Mouse (Mus musculus) spleen, embryonic (tissue): ENCODE results near the gene Rpa2.
"Not testable (repeated sequence)": the region's sequence is repeated elsewhere in the genome, so short reads cannot be mapped to it uniquely, and the experiment has no call there.

Experiments
- CTCF ChIA-PET: fragments of 350-600 bp; sonication (Branson Sonifier 250); formaldehyde crosslinking; loops from one replicate; lab custom pipeline; 2022; lab: Charles Lee

Rpa2 gene

GRCm38 (mm10) chr4:132760296-132760695 lies 7.8 kb upstream of the Rpa2 start:
- CTCF ChIA-PET: no interaction called here

DNA sequence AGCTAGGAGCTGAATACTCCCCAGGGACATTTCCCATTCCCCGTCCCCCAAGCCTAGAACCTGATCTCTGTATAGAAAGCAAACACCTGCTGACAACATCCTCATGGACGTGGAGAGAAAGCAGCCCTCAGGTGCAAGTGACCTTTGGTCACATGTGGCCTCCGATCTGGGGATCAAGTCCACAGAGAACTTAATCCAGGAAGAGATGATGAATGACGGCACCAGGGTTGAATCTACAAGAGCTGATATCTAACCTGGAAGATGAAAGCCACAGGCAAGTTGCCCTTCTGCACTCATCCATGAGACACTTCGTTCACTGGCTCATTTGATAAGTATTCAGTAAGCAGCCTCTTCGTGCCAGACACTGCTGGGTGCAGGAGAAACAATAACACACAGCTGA lies 5.5 kb upstream of the Rpa2 start:
- CTCF ChIA-PET: no interaction called here

DNA sequence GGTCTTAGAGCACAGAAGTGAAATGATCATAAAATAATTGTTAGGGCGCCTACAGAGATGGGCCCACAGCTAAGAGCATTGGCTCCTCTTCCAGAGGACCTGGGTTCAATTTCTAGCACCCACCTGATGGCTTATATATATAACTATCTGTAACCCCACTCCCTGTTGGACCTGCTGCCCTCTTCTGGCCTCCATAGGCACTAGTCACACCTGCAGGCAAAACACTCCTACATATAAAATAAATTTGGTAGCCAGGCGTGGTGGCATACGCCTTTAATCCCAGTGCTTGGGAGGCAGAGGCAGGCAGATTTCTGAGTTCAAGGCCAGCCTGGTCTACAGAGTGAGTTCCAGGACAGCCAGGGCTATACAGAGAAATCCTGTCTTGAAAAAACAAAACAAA lies 5.0 kb upstream of the Rpa2 start:
- CTCF ChIA-PET: not testable (repeated sequence)

DNA sequence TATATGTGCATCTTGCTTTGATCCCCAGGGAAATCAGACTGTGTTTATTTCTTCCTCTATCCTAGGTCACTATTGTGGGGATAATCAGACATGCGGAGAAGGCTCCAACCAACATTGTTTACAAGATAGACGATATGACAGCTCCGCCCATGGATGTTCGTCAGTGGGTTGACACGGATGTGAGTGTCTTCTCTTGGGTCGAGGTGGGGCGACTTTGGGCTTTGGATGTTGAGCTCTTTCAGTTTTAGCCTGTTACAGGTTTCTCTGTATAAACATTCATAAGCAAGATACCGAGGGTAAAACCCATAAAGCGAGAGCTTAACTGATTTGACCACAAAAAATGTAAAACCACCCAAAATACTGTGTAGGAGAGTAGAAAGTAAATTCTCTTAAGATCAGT lies 3.6 kb downstream of the Rpa2 start:
- CTCF ChIA-PET: interaction anchor here (0.8 kb wide), 1 partner anchor 1041 kb away, joined by 3 read pairs; no protein-coding TSS in a partner anchor

DNA sequence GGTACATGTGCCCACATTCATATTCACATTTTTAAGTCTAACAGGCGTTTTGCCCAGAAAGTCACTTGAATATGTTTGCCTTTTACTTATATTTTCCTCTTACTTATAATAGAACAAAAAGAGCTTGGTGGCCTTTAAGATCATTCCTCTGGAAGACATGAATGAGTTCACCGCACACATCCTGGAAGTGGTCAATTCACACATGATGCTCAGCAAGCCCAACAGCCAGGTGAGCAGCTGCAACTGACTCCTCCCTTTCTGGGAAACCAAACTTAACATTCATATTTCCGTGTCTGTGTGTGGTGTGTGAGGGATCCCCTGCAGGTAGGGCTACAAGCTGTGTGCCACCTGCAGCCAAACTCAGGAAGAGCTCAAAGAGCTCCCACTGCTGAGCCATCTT lies 6.8 kb downstream of the Rpa2 start:
- CTCF ChIA-PET: interaction anchor here (0.6 to 1.7 kb wide), 2 partner anchors 23 to 49 kb away, joined by 4 to 6 read pairs; no protein-coding TSS in a partner anchor

GRCm38 (mm10) chr4:132776764-132777163 lies 8.6 kb downstream of the Rpa2 start:
- CTCF ChIA-PET: interaction anchor here (1.5 to 3.3 kb wide), 2 partner anchors 43 to 47 kb away, joined by 4 to 20 read pairs; no protein-coding TSS in a partner anchor

GRCm38 (mm10) chr4:132778562-132779201 lies 10.6 kb downstream of the Rpa2 start:
- CTCF ChIA-PET: interaction anchor here (0.6 to 3.3 kb wide), 6 partner anchors 19 to 262 kb away, joined by 3 to 20 read pairs (median 4); no protein-coding TSS in a partner anchor

- CTCF ChIA-PET: interaction anchor here (0.6 to 0.7 kb wide), 2 partner anchors 36 to 66 kb away, joined by 3 read pairs; no protein-coding TSS in a partner anchor
These were observed 12.2 kb downstream of the Rpa2 start for GRCm38 (mm10) chr4:132780288-132780687.

- CTCF ChIA-PET: interaction anchor here (0.8 to 1.7 kb wide), 2 partner anchors 10 to 208 kb away, joined by 3 to 8 read pairs; no protein-coding TSS in a partner anchor
These were observed 15.6 kb downstream of the Rpa2 start for GRCm38 (mm10) chr4:132783732-132784131.

- CTCF ChIA-PET: no interaction called here
These were observed 17.1 kb downstream of the Rpa2 start for GRCm38 (mm10) chr4:132785228-132785627.

DNA sequence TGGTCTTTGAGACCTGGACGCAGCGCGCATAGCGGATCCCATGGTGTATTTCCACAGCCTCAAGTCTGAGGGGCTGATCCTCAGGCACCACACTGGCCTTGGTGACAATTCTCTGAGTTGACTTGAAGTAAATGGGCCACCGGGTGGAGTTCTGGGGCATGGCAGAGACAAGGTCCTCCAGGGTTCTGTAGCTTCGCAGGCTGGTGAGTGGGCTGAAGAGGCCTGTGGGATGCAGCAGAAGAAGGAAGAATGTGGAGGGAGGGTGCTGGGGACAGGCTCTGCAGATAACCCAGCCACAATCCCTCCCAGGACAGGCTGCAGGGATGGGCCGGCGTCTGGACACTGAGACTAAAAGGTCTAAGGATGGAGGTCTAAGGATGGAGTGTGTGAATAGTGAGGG lies 21.6 kb downstream of the Rpa2 start:
- CTCF ChIA-PET: interaction anchor here (1.7 kb wide), 1 partner anchor 33 kb away, joined by 6 read pairs; no protein-coding TSS in a partner anchor

DNA sequence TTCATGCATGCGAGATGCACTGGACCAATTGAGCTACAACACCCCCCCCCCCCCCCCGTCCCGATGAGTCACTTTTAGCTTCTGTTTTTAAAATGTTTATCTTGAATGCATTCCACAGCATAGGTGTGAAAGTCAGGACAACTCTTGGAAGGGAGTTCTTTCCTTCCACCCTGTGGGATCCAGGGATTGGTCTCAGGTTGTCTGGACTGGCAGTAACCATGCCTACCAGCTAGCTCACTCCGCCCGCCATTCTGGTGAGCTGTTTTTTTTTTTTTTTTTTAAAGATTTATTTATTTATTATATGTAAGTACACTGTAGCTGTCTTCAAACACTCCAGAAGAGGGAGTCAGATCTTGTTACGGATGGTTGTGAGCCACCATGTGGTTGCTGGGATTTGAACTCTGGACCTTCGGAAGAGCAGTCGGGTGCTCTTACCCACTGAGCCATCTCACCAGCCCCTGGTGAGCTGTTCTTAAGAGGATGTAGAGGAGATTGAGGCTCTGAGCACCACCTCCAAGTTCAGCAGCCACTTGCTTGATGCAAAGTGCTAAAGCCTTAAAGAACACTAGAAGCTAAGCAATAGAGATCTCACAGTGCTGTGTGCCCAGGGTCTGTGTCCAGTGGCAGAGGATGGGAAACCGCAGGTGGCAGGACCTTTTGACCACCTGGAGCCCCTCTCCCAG lies 25.3 kb downstream of the Rpa2 start:
- CTCF ChIA-PET: interaction anchor here (0.6 to 2.9 kb wide), 3 partner anchors 9 to 30 kb away, joined by 7 to 12 read pairs (median 8); no protein-coding TSS in a partner anchor

GRCm38 (mm10) chr4:132794028-132794427 lies 25.9 kb downstream of the Rpa2 start:
- CTCF ChIA-PET: interaction anchor here (0.6 to 2.9 kb wide), 4 partner anchors 10 to 29 kb away, joined by 3 to 12 read pairs (median 8); no protein-coding TSS in a partner anchor

DNA sequence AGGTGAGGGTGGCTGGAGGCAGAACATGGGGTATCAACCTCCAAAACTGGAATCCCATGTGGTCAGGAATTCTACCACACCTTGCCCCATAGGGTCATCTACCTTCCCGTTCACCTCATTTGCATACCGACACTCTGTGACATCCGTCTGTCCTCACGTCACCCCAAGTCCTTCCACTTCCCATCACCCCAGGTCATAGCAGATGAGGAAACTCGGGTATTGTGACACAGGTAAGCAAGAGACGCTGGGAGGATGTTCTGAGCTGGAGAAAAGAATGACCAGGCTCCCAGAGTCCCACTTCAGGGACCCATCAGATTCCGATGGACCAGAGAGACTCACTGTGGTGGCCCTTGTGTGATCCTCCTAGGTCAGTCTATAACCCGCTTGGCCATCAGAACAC lies 26.6 kb downstream of the Rpa2 start:
- CTCF ChIA-PET: interaction anchor here (0.6 to 2.9 kb wide), 5 partner anchors 8 to 28 kb away, joined by 3 to 12 read pairs (median 5); no protein-coding TSS in a partner anchor

GRCm38 (mm10) chr4:132795171-132795570 lies 27.0 kb downstream of the Rpa2 start:
- CTCF ChIA-PET: interaction anchor here (0.7 to 2.9 kb wide), 4 partner anchors 11 to 28 kb away, joined by 3 to 12 read pairs (median 6); no protein-coding TSS in a partner anchor

DNA sequence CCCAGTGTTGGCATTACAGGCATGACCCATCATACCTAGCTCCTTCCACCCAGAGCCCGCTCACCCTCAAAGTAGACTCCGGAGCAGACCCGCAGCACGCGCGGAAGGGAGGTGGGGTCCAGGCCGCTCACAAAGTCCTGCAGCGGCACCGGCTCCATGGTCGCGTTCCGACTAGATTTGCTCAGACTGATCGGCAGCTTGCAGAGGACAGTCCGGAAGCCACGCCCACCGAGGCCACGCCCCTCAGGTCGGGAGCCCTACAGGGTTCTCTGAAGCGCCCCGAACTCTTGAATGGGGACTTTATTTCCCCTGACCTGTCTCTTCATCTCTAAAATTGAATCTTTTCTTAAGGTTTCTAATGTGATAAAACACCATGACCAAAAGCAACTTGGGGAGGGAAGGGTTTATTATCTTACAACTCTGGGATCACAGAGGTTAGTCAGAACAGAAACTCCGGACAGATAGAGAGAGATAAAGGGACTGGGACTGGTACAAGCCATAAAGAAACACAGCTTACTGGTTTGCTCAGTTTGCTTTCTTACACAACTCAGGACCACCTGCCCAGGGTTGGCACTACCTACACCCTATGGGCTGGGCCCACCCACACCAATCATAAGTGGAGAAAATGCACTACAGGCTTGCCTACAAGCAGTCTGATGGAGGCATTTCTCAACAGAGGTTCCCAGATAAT lies 28.2 kb downstream of the Rpa2 start, which contains the start of gene Themis2:
TSS of gene Themis2 (minus strand) at position 192 of the 691 bp plus-strand sequence.
- CTCF ChIA-PET: interaction anchor here (0.6 kb wide), 1 partner anchor 29 kb away, joined by 4 read pairs; no protein-coding TSS in a partner anchor

GRCm38 (mm10) chr4:132797461-132797860 lies 29.3 kb downstream of the Rpa2 start:
- CTCF ChIA-PET: interaction anchor here (0.6 to 1.1 kb wide), 5 partner anchors 10 to 306 kb away, joined by 3 to 7 read pairs (median 4); no protein-coding TSS in a partner anchor

GRCm38 (mm10) chr4:132798028-132798427 lies 29.9 kb downstream of the Rpa2 start:
- CTCF ChIA-PET: interaction anchor here (0.7 to 1.1 kb wide), 4 partner anchors 14 to 106 kb away, joined by 3 to 5 read pairs (median 4); no protein-coding TSS in a partner anchor

GRCm38 (mm10) chr4:132798666-132799065 lies 30.5 kb downstream of the Rpa2 start:
- CTCF ChIA-PET: interaction anchor here (0.7 to 1.1 kb wide), 2 partner anchors 14 to 106 kb away, joined by 3 to 5 read pairs; no protein-coding TSS in a partner anchor

DNA sequence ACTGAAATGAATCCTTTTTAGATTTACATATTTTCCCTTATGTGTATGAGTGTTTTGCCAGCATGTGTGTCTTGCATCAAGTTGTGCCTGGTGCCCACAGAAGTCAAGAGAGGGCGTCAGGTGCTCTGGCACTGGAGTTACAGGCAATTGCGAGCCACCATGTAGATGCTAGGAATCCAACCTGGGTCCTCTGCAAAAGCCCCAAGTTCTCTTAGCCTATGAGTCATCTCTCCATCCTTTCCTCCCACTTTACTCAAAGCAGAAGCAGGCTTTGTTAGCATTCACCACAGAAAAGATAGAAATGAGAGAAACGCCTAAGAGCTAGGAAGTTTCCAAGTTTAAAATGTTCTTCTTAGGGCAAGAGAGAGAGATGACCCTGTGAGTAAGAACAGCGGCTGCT lies 31.7 kb downstream of the Rpa2 start:
- CTCF ChIA-PET: no interaction called here
